Mouse (Mus musculus) embryonic fibroblast, embryonic 13.5 days (primary cell): ENCODE data around the gene Sec16a. TPM values are rescaled to one million over a fixed set of nuclear protein-coding genes. Genes with fewer than 3 reads are reported as not detected.
"Not testable (repeated sequence)": the region's sequence is repeated elsewhere in the genome, so short reads cannot be mapped to it uniquely, and the experiment has no call there.

Experiments used
- H3K27ac ChIP-seq: 2 replicates; pipeline ENCODE4 v1.5.1; 2012; ENCODE audit warnings: low read length, control low read depth, inconsistent platforms; ENCODE audit not compliant: insufficient read depth
- H3K4me1 ChIP-seq: 2 replicates; pipeline ENCODE4 v1.6.1; 2011; ENCODE audit warnings: low read length; ENCODE audit not compliant: control insufficient read depth, insufficient read depth
- H3K4me3 ChIP-seq: 2 replicates; pipeline ENCODE4 v1.5.1; 2011; ENCODE audit warnings: mild to moderate bottlenecking, control low read depth, low read length; ENCODE audit not compliant: insufficient read depth
- CTCF ChIP-seq: IDR thresholded peaks from 2 replicates; pipeline ENCODE4 v1.5.1; 2011; ENCODE audit warnings: mild to moderate bottlenecking, control low read depth, low read length, moderate library complexity, borderline replicate concordance; ENCODE audit not compliant: insufficient read depth
- POLR2A ChIP-seq: IDR thresholded peaks from 2 replicates; pipeline ENCODE4 v1.6.1; 2011; ENCODE audit warnings: low read depth, mild to moderate bottlenecking, control low read depth, low read length, moderate library complexity
- polyA plus RNA-seq: library from polyadenylated mRNA; stranded (reverse); fragments of >200 nt; gene quantifications from 2 replicates; pipeline ENCODE4 v1.2.4, GENCODE M21; 2011; ENCODE audit warnings: low read depth; ENCODE audit not compliant: missing spikeins, insufficient read length

Sec16a gene
- polyA plus RNA-seq, 1 experiment, result 59.4 TPM

GRCm38 (mm10) chr2:26401023-26401422, 44.0 kb downstream of the Sec16a start:
- Histone ChIP-seq H3K4me1 (no peaks in the 10 kb centered on the region), H3K4me3 (no peak overlapping the region), H3K27ac (no peak overlapping the region)
- TF ChIP-seq POLR2A (no peak), CTCF (no peak)

- H3K4me1 ChIP-seq, result no peaks in the 10 kb centered on the region
- no peak for TF ChIP-seq CTCF
- no peak for TF ChIP-seq POLR2A
Measured at GRCm38 (mm10) chr2:26400296-26400695, 44.7 kb downstream of the Sec16a start.

GRCm38 (mm10) chr2:26399647-26400046, 45.4 kb downstream of the Sec16a start:
- Histone ChIP-seq H3K27ac (no peak overlapping the region), H3K4me1 (no peaks in the 10 kb centered on the region), H3K4me3 (no peak overlapping the region)
- TF ChIP-seq CTCF, result no peak
- TF ChIP-seq POLR2A, result no peak

More at GRCm38 (mm10) chr2:26400296-26400695, 44.7 kb downstream of the Sec16a start:
- H3K4me3 ChIP-seq, result no peak overlapping the region
- H3K27ac ChIP-seq, result no peak overlapping the region

DNA sequence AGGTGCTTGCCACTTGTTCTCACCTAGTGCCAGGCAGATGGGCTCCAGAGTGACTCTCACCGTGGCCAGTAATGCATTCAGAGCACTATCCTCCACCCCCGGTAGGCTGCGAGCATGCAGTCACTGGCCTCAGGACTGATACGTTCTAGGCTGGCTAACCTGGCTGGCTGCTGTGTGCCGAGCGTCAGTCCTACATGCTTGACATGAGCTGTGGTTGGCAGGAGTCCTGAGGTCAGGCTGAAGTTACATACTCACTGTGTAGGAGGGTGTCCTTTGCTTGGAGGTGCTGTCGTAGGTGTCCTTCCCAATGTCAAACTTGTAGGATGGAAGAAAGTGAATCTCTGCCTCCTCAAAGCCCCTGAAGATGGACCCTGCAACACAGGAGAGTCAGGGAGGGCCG, 46.0 kb downstream of the Sec16a start:
- H3K27ac ChIP-seq, result no peak overlapping the region
- no peaks in the 10 kb centered on the region for H3K4me1 ChIP-seq
- H3K4me3 ChIP-seq, result no peak overlapping the region
- TF ChIP-seq CTCF (no peak), POLR2A (no peak)

- H3K4me1 ChIP-seq, result 0 out of 2 replicates have a peak, but pooled peaks cover 7% of the 10 kb centered on the region
- H3K27ac ChIP-seq, result no peak overlapping the region
- TF ChIP-seq CTCF (no peak), POLR2A (no peak)
- no peak overlapping the region for H3K4me3 ChIP-seq
Measured at GRCm38 (mm10) chr2:26391617-26392016, 53.4 kb downstream of the Sec16a start.

DNA sequence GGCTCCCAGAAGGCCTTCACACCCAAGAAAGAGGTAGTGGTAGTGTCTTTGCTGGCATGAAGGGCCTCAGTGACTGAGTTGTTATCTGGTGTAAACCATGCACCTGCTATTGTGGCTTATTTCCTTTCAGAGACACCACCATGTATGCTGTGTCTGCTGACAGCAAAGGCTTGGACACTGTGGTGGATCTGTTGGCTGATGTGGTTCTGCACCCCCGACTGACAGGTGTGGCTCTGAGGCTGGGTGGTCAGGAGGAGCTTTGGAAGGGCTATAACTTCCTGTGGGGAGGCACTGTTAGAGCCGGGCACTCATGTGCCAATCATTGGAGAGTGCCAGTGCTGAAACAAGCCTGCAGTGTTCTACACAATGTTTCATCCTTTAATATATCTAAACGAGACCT, 54.1 kb downstream of the Sec16a start:
- Histone ChIP-seq H3K27ac (no peak overlapping the region), H3K4me3 (no peak overlapping the region)

GRCm38 (mm10) chr2:26389154-26389690, 55.8 kb downstream of the Sec16a start, which contains the start of the genes Entr1 and Pmpca:
TSS of gene Entr1 (minus strand) at chr2:26389316.
TSS of gene Pmpca (plus strand) at chr2:26389339.
- Histone ChIP-seq H3K27ac (0 out of 2 replicates have a peak within 1 kb of the TSS, but pooled peaks have one; percentile 28), H3K4me3 (peak within 1 kb of the TSS; percentile 94), H3K4me1 (0 out of 2 replicates have a peak, but pooled peaks cover 7% of the 10 kb centered on the region)
- TF ChIP-seq POLR2A (peak; percentile 81), CTCF (no peak)

More for the DNA sequence above, 54.1 kb downstream of the Sec16a start:
- TF ChIP-seq POLR2A, result no peak
- TF ChIP-seq CTCF, result no peak
- 0 out of 2 replicates have a peak, but pooled peaks cover 7% of the 10 kb centered on the region for H3K4me1 ChIP-seq

GRCm38 (mm10) chr2:26388682-26389153, 56.3 kb downstream of the Sec16a start:
- no peak for TF ChIP-seq POLR2A
- TF ChIP-seq CTCF, result no peak
- H3K4me3 ChIP-seq, result peak overlapping the region; percentile 94
- 0 out of 2 replicates have a peak, but pooled peaks cover 7% of the 10 kb centered on the region for H3K4me1 ChIP-seq
- H3K27ac ChIP-seq, result no peak overlapping the region

GRCm38 (mm10) chr2:26387713-26388112, 57.3 kb downstream of the Sec16a start:
- H3K4me1 ChIP-seq, result 0 out of 2 replicates have a peak, but pooled peaks cover 7% of the 10 kb centered on the region
- peak overlapping the region; percentile 94 for H3K4me3 ChIP-seq
- no peak for TF ChIP-seq CTCF
- no peak for TF ChIP-seq POLR2A
- no peak overlapping the region for H3K27ac ChIP-seq

GRCm38 (mm10) chr2:26380871-26381270, 64.1 kb downstream of the Sec16a start:
- H3K4me1 ChIP-seq, H3K27ac ChIP-seq: not testable (repeated sequence)
- H3K4me3 ChIP-seq, result peak overlapping the region; percentile 74
